Mouse (Mus musculus) lung, postnatal 0 days (tissue): Measurements from ENCODE around the gene Mst1r. TPM values are rescaled to one million over a fixed set of nuclear protein-coding genes. Genes with fewer than 3 reads are reported as not detected.

Source experiments
- ATAC-seq: fragments of 200-750 bp; cut with Nextera tagmentation; 2 replicates; pipeline ENCODE4 v1.8.0; 2017; ENCODE audit warnings: moderate library complexity
- DNase-seq: peaks from one replicate; pipeline ENCODE4 v3.0.0-alpha.2; 2016; ENCODE audit warnings: low spot score
- H3K27ac ChIP-seq: fragments of 300-500 bp; sonication (generic); 2 replicates; pipeline ENCODE4 v1.5.1; 2014; ENCODE audit warnings: antibody characterized with exemption, mild to moderate bottlenecking, low read length, mixed read lengths
- H3K27me3 ChIP-seq: fragments of 300-500 bp; sonication (generic); replicated peaks from 2 replicates; pipeline ENCODE4 v1.6.1; 2014; ENCODE audit warnings: low read length, mixed read lengths; ENCODE audit not compliant: insufficient read depth
- H3K36me3 ChIP-seq: fragments of 300-500 bp; sonication (generic); 2 replicates; pipeline ENCODE4 v1.6.1; 2014; ENCODE audit warnings: low read length, mixed read lengths; ENCODE audit not compliant: insufficient read depth
- H3K4me1 ChIP-seq: fragments of 300-500 bp; sonication (generic); 2 replicates; pipeline ENCODE4 v1.6.1; 2014; ENCODE audit warnings: antibody characterized with exemption, low read depth, low read length, mixed read lengths; ENCODE audit not compliant: insufficient read depth
- H3K4me2 ChIP-seq: fragments of 300-500 bp; sonication (generic); replicated peaks from 2 replicates; pipeline ENCODE4 v1.6.1; 2014; ENCODE audit warnings: low read depth, mild to moderate bottlenecking, low read length, moderate library complexity, mixed read lengths
- H3K4me3 ChIP-seq: fragments of 300-500 bp; sonication (generic); 2 replicates; pipeline ENCODE4 v1.5.1; 2014; ENCODE audit warnings: low read depth, low read length
- H3K9ac ChIP-seq: fragments of 300-500 bp; sonication (generic); replicated peaks from 2 replicates; pipeline ENCODE4 v1.6.1; 2014; ENCODE audit warnings: low read depth, mild to moderate bottlenecking
- H3K9me3 ChIP-seq: fragments of 300-500 bp; sonication (generic); 2 replicates; pipeline ENCODE4 v1.6.1; 2016; ENCODE audit warnings: low read length, mixed read lengths
- CTCF ChIP-seq: IDR thresholded peaks from 2 replicates; pipeline ENCODE4 v1.5.1; 2016; ENCODE audit warnings: antibody characterized with exemption, mild to moderate bottlenecking
- EP300 ChIP-seq: IDR thresholded peaks from 2 replicates; pipeline ENCODE4 v1.6.1; 2016; ENCODE audit warnings: antibody characterized with exemption, mild to moderate bottlenecking, control low read depth
- WGBS: fragments of 180-500 bp; shearing (Covaris S2); extraction: QIAGEN DNeasy Blood & Tissue Kit; methylation state at CpG from one replicate; pipeline ENCODE4 v1.1.7; 2014; 5-methylcytosine and 5-hydroxymethylcytosine counted together
- polyA plus RNA-seq: library from polyadenylated mRNA; unstranded; fragments of >200 nt; fragmentation: Nextera tagmentation; extraction: Ambion mirVana; gene quantifications from 2 replicates; pipeline ENCODE4 v1.2.1, GENCODE M21; 2015

Mst1r gene
- polyA plus RNA-seq, 1 experiment from 2014 or later = 3.5 TPM

- Histone ChIP-seq H3K27ac (no peak overlapping the region), H3K9me3 (no peaks in the 10 kb centered on the region), H3K27me3 (peaks cover 6% of the 10 kb centered on the region; the same call in 1 of the 2 replicates), H3K9ac (no peak overlapping the region), H3K4me1 (peaks cover 4% of the 10 kb centered on the region; the same call in 1 of the 2 replicates), H3K4me3 (no peak overlapping the region), H3K36me3 (no peaks in the 10 kb centered on the region), H3K4me2 (no peak overlapping the region)
- DNase-seq (no peak), ATAC-seq (no peak)
- TF ChIP-seq CTCF = no peak
- TF ChIP-seq EP300 = no peak
- 76% methylated on average over 4 of the region's 4 CpGs for WGBS
Observed at GRCm38 (mm10) chr9:107932221-107932620, 25.5 kb downstream of the Mst1r start.

GRCm38 (mm10) chr9:107934146-107934545, 27.5 kb downstream of the Mst1r start:
- Histone ChIP-seq H3K4me1 (peaks cover 4% of the 10 kb centered on the region; the same call in 1 of the 2 replicates), H3K36me3 (no peaks in the 10 kb centered on the region), H3K27me3 (peaks cover 6% of the 10 kb centered on the region; the same call in 1 of the 2 replicates), H3K9ac (no peak overlapping the region), H3K4me2 (no peak overlapping the region), H3K9me3 (no peaks in the 10 kb centered on the region), H3K4me3 (no peak overlapping the region), H3K27ac (no peak overlapping the region)
- TF ChIP-seq EP300 (no peak), CTCF (no peak)
- ATAC-seq = no peak
- WGBS = 80% methylated on average over 11 of the region's 11 CpGs
- DNase-seq = no peak

GRCm38 (mm10) chr9:107935374-107935773, 28.7 kb downstream of the Mst1r start, which contains the start of gene Camkv:
Camkv (plus strand) TSS chr9:107935674.
- Histone ChIP-seq H3K36me3 (no peaks in the 10 kb centered on the region), H3K9me3 (no peaks in the 10 kb centered on the region), H3K4me3 (peak within 1 kb of the TSS; percentile 28), H3K4me1 (peaks cover 4% of the 10 kb centered on the region; the same call in 1 of the 2 replicates), H3K9ac (peak within 1 kb of the TSS; percentile 16; the same call in 1 of the 2 replicates), H3K27me3 (peaks cover 6% of the 10 kb centered on the region; the same call in 1 of the 2 replicates), H3K4me2 (peak within 1 kb of the TSS; percentile 66), H3K27ac (no peak within 1 kb of the TSS)
- DNase-seq = no peak
- WGBS = 15% methylated on average over 3 of the region's 3 CpGs
- no peak for TF ChIP-seq CTCF
- no peak for TF ChIP-seq EP300
- ATAC-seq = no peak

- Histone ChIP-seq H3K36me3 (no peaks in the 10 kb centered on the region), H3K9ac (peak overlapping the region; percentile 16; the same call in 1 of the 2 replicates), H3K4me3 (peak overlapping the region; percentile 28), H3K4me2 (peak overlapping the region; percentile 66), H3K9me3 (no peaks in the 10 kb centered on the region), H3K27me3 (peaks cover 6% of the 10 kb centered on the region; the same call in 1 of the 2 replicates), H3K27ac (no peak overlapping the region), H3K4me1 (peaks cover 4% of the 10 kb centered on the region; the same call in 1 of the 2 replicates)
- ATAC-seq (no peak), DNase-seq (no peak)
- WGBS = 1% methylated on average over 33 of the region's 41 CpGs
- TF ChIP-seq CTCF = no peak
- TF ChIP-seq EP300 = no peak
Observed at GRCm38 (mm10) chr9:107935790-107936214, 29.1 kb downstream of the Mst1r start.

- DNase-seq (no peak), ATAC-seq (no peak)
- H3K27ac ChIP-seq = no peak overlapping the region
- TF ChIP-seq EP300 (no peak), CTCF (no peak)
- H3K27me3 ChIP-seq = peaks cover 6% of the 10 kb centered on the region; the same call in 1 of the 2 replicates
- H3K36me3 ChIP-seq = no peaks in the 10 kb centered on the region
- H3K4me2 ChIP-seq = peak overlapping the region; percentile 66
- 5% methylated on average over 28 of the region's 29 CpGs for WGBS
- H3K9ac ChIP-seq = peak overlapping the region; percentile 16; the same call in 1 of the 2 replicates
- H3K9me3 ChIP-seq = no peaks in the 10 kb centered on the region
- peaks cover 4% of the 10 kb centered on the region; the same call in 1 of the 2 replicates for H3K4me1 ChIP-seq
- H3K4me3 ChIP-seq = peak overlapping the region; percentile 28
Observed at GRCm38 (mm10) chr9:107936215-107936822, 29.6 kb downstream of the Mst1r start.

GRCm38 (mm10) chr9:107936831-107937230, 30.2 kb downstream of the Mst1r start:
- peaks cover 6% of the 10 kb centered on the region; the same call in 1 of the 2 replicates for H3K27me3 ChIP-seq
- ATAC-seq = no peak
- WGBS = 33% methylated on average over 3 of the region's 3 CpGs
- TF ChIP-seq EP300 (no peak), CTCF (no peak)
- H3K9ac ChIP-seq = no peak overlapping the region
- DNase-seq = no peak
- no peaks in the 10 kb centered on the region for H3K9me3 ChIP-seq
- no peaks in the 10 kb centered on the region for H3K36me3 ChIP-seq
- H3K4me2 ChIP-seq = no peak overlapping the region
- H3K27ac ChIP-seq = no peak overlapping the region
- H3K4me3 ChIP-seq = no peak overlapping the region
- peaks cover 4% of the 10 kb centered on the region; the same call in 1 of the 2 replicates for H3K4me1 ChIP-seq
